Mouse (Mus musculus): ENCODE measurements at regions not wholly inside any gene's neighbourhood (a gene's known extent, or its start where the extent isn't known, plus 50 kb on each side); places are given as distances from the start of the nearest gene placed in this dataset.
"Not testable (repeated sequence)": the region's sequence is repeated elsewhere in the genome, so short reads cannot be mapped to it uniquely, and the experiment has no call there.

DNA sequence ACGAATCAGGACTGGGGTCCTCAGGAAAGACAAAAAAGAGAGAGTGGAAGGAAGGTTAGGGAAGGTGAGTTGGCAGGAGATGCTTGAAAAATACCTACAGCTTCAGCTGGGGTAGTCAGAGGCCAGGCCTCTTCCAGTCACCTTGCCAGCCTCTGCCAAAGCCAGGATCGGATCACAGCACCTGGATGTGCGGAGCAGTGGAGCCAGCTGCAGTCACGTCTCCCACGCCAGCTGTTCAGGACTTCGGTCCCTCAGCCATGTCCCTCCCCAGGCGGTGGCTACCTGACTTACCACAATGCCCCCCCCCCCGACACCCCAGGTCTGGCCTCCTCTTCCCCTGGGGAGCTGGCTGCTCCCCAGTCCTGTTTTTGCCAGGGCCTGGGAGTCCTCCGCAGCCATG is 134.3 kb upstream of the Bcor start:
- no peak for ATAC-seq (replicated peaks; ENCODE audit: poor library complexity, severe bottlenecking)

DNA sequence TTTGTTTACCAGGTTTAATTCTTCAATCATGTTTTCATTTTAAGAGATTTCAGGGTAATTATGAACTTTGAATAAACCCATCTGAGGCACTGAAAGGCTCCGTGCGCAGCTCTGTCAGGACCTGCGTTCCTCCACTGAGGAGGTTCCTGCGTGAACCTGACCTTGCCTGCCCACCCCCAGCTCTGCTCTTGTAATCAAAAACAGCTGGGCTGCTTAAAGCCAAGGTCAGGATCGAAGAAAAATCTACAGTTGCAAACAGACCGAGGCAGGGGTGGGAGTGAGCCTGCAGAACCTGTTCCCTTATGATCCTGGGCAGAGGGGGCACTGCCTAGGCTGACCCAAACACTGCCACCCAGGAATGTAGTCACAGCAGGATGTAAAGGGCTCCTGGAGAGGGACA is 134.8 kb upstream of the Bcor start:
- no peak for ATAC-seq (replicated peaks; ENCODE audit: poor library complexity, severe bottlenecking)

DNA sequence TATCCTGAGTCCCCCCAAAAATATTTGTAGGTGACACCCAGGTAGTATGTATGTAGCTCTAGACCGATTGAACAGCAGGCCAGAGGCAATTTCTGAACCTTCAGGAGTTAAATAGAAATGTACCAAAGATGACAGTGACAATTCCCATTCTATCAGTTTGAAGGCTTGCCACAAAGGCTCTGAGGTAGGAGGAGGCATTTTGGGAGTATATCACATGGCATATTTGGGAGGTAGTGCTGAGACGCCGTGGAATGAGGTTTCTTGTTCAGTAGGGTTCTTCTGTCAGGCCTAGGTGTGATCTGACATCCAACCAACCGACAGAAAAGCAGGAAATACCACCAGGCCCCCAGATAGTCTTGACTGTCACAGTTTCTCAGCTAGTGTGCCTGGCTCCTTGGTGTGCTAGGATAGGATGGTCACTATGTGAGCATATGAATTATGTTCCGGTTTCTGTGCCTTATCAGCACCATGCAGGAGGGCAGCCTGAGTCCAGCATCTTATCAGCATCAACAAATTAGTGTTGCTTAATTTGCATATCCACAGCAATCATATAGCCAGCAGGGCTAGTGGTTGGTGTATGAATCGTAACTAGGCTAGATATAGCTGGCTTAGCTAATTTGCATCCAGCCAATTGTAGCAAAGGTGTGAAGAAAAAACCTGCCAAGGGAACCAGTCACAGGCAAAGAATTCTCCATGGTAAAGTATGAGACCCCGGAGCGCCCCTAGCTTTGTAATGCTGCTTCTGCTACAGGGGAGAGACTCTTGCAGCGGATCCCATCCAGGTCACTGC is 136.3 kb upstream of the Bcor start:
- ATAC-seq (replicated peaks; ENCODE audit: poor library complexity, severe bottlenecking), result peak; percentile 42

DNA sequence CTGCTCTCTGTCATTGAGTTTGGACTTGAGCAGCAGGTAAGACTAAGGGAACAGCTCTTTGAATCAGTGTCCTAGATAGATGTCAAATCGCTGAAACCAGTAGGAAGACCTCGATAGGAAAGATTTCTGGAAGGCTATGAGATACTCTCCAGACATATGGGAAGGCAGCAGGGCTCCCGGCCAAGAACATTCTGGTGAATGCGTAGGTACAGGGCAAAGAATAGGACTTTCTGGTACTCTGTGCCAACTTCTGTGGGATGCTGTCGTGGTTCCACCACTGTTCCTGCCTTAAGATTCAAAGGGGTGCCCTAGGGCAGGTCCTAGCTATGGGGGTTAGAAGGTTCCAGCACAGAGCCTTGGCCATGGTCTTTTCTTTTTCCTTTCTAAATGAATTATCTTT is 138.5 kb upstream of the Bcor start:
- no peak for ATAC-seq (replicated peaks; ENCODE audit: poor library complexity, severe bottlenecking)

DNA sequence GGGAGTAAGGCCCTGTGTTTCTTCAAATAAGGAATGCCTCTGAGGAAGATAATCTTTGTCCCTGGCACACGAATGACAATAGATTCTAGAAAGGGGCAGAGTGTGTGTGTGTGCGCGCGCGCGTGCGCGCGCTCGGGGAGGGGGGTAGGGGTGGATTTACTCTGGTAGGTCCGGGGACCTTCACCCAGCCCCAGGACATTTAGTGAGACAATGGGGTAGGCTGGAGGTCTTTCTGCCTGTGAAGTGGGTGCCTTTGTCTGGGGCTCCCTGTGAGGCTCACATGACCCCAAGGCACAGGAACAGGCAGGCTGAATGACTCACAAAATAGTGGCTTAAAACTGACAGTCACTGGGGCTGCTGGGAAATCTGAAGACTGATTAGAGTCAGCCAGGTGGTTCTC is 139.1 kb upstream of the Bcor start:
- no peak for ATAC-seq (replicated peaks; ENCODE audit: poor library complexity, severe bottlenecking)

DNA sequence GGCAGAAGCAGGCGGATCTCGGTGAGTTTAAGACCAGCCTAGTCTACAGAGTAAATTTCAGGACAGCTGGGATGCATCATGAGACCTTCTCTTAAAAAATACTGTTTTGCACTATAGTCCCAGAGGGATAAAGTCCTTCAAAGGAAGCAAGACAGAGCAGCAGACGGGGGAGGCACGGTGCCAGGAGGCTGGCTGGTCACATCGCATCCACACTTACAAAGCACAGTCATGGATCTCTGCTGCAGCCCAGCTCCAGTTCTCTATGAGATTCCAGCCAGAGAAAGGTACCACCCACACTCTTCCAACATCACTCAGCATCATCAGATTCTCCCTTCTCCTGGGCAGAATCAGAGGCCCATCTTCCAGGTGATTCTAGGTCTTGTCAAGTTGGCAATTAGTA is 144.5 kb upstream of the Bcor start:
- no peak for ATAC-seq (replicated peaks; ENCODE audit: poor library complexity, severe bottlenecking)

DNA sequence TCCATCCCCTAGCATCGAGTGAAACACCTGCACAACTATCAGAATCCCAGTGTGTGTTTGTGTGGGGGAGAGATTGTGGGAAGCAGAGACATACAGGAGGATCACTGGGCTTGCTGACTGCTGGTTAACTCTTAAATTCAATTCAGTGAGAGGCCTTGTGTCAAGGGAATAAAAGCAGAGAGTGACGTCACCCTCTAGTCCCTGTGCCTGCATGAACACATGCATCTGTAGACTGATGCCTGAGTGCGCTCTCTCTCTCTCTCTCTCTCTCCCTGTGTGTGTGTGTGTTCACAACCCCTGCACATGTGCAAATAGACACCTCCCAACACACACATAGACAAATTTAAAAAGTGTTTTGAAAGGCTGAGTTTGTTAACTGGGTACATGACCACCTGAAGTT is 146.8 kb upstream of the Bcor start:
- ATAC-seq (replicated peaks; ENCODE audit: poor library complexity, severe bottlenecking), result no peak

DNA sequence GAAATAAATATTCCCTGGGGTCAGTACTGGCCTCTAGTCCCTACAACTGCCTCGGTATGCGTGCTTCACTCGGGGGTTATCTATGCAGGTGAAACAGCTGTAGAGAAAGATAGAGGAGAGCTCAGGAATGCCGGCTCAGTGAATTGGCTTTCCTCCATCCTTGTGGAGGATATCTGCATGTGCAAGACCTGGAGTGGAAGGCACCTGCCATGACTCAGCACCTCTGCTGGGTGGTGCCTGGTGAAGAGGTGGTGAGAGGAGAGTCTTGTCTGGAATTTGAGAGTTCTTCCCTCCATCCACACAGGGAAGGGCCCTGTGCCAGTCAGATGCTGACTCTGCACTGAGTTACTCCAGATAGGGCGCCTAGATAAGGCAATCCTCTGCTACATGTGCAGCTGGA is 152.4 kb upstream of the Bcor start:
- ATAC-seq (replicated peaks; ENCODE audit: poor library complexity, severe bottlenecking), result no peak

DNA sequence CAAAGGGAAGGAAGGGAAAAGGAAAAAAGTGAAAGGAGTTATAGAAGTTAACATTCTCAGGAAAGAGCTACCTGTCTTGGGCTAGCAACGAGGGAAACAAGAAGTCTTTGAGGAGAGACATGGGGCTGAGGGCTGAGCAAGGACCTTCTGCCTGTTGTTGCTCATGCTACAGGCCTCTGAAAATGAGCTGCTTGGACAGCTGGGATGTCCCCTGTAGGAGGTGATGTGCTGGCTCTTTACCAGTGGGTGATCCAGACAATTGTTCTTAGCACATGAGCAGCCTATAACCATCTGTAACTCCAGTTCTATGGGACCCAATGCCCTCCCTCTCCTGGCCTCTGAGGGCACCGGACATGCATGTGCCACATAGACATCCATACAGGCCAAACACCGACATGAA is 155.5 kb upstream of the Bcor start:
- no peak for ATAC-seq (replicated peaks; ENCODE audit: poor library complexity, severe bottlenecking)

DNA sequence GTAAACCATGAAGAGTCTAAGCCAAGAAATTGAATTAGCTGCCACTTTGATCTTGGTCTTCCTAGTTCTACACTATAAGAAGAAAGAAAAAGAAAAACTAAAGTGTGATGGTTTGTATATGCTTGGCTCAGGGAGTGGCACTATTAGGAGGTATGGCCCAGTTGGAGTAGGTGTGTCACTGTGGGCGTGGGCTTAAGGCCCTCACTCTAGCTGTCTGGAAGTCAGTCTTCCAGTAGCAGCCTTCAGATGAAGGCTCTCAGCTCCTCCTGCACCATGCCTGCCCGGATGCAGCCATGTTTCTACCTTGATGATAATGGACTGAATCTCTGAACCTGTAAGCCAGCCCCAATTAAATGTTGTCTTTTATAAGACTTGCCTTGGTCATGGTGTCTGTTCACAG is 157.3 kb upstream of the Bcor start:
- ATAC-seq (replicated peaks; ENCODE audit: poor library complexity, severe bottlenecking), result not testable (repeated sequence)

DNA sequence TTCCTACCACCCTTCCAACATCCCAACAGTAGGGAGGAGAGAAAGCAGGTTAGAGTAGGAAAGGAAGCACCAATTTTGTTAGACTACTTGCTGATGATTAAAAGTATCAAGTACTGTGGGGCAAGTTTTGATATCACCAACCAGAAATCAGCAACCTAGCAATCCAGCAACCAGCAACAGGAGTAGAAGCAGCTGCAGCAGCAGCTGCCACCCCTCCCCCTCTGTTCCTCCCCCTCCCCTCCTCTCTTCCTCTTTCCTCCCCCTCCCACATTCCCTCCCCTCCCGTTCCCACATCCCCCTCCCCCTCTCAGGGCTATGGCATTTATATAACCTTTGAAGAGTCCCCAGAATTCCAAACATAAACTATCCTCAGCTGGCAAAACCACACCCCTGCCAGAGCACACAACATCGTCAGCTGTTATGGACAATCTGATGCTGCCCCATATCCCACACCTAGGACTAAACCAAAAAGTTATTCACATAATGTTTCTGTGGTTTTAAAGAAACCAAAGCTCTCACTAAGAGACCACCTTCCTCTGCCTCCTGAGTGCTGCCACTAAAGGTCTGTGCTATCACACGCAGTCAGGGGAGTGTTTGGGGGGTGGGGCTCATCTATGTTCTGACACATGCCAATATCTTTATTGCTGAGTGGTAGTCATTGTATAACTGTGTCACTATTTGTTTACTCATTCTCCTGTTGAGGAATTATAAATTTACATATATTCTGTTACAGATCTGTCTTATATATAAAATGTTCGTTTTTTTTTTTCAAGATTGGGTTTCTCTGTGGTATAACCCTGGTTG is 158.9 kb upstream of the Bcor start:
- ATAC-seq (replicated peaks; ENCODE audit: poor library complexity, severe bottlenecking), result no peak

DNA sequence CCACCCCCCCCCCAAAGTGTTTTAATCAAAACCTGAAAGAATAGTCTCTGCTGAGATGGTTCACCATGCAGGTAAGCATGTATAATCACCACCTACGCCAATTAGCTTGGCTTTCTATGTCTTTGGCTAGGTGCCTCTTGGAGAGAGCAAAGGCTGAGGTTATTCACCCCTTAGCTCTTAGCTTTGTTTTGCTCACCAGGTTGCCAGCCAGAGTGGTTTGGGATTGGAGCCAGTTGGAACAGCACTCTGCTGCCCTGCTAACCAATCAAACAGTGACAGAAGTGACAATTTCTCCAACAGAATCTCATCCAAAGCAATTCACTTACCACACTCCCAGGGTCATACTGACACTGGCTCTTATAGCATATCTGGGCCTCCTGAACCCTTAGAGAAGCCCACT is 162.3 kb upstream of the Bcor start:
- ATAC-seq (replicated peaks; ENCODE audit: poor library complexity, severe bottlenecking), result no peak

DNA sequence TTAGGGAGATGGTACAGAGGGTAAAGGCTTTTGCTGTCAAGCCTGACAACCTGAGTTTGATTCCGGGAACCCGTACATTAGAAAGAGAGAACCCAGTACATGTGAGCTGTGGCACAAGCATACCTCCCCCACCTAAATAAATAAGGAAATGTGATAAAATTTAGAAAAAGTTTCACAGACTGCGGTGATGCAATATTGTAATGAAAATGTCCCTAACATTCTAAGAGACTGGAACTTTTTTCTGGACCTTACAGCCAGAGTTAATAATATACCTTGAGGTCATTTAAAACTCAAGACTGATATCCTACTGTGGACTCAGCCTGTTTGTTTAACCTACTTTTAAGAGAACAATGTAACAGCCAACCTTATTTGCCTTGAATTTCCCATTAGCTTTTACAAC is 163.1 kb upstream of the Bcor start:
- no peak for ATAC-seq (replicated peaks; ENCODE audit: poor library complexity, severe bottlenecking)

DNA sequence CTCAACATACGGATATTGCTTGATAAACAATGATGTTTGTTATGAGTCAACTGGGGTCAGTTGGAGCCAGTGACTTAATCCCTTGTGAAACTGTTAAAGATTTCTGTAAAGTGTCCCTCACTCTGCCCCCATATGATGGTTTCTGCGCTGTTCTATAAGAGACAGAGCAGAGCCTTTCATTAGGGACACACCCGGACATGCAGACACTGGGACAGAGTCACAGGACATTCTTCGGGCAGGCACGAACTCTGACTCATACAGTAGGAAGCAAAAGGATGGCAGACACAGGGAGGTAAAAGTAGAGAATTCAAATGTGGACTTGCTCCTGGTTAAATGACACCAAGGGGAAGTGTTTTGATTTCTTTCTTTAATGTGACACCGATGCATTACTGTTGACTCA is 163.7 kb upstream of the Bcor start:
- no peak for ATAC-seq (replicated peaks; ENCODE audit: poor library complexity, severe bottlenecking)

DNA sequence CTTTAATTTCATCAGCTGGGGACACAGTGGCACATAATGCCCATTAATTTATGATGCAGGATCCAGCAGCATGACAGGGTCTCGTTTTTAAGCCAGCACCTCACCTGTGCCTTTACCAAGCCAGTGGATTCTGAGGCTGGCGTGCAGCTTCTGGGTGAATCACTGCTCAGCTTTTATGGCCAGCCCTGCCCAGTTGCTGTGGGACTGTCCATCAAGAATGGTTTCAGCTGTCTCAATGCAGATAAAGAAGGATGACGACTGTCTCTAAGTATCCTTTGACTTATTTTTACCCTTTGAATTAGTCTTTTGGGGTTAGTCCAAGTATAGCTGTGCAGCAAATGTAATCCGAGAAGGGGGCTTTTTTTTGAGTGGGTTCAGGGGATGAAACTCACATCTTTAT is 167.3 kb upstream of the Bcor start:
- no peak for ATAC-seq (replicated peaks; ENCODE audit: poor library complexity, severe bottlenecking)

DNA sequence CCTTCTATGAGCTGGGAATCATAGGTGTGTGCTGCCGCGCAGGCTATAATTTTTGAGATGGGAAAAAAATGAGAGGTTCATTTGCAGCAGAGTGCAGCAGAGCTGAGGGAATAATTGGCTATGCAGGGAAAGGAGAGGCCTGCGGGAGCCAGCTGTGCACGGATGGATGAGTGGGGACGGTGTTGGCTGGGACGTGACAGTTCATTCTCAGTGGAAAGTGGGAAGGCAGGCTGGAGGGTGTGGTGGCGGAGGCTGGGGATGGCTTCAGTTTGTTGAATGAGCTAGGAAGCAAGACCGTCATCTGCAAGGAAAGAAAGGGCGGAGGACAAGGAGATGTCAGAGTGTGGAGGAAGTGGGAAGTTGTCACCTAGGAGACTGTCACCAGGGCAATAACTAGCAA is 180.4 kb upstream of the Bcor start:
- ATAC-seq (replicated peaks; ENCODE audit: poor library complexity, severe bottlenecking), result no peak

DNA sequence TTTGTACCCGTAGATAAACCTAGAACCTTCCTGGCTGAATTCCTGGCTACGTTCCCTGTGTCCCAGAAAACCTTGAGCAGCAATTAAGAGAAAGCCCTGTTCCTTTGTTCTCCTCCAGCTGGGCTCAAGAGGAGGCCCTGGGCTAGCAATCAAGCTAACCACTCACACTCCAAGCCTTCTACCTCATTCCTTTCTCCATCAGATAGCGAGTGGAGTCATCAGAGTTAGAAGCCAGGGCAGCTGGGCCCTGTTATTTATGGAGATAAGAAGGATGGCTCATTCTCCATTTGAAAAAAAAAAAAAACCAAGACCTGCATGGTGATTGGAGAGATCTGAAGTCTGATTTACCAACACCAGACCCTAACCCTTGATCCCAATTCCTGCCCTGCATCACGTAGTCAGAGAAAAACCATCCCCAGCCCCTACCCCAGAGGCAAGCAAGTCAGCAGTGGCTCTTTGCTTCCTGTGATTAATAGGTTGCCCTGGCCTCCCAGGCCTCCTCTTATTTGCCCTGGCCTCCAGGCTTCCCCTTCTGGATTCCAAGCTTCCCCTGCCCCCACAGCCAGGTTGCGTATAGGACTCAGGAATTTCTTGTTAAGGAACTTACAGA is 181.3 kb upstream of the Bcor start:
- ATAC-seq (replicated peaks; ENCODE audit: poor library complexity, severe bottlenecking), result no peak

DNA sequence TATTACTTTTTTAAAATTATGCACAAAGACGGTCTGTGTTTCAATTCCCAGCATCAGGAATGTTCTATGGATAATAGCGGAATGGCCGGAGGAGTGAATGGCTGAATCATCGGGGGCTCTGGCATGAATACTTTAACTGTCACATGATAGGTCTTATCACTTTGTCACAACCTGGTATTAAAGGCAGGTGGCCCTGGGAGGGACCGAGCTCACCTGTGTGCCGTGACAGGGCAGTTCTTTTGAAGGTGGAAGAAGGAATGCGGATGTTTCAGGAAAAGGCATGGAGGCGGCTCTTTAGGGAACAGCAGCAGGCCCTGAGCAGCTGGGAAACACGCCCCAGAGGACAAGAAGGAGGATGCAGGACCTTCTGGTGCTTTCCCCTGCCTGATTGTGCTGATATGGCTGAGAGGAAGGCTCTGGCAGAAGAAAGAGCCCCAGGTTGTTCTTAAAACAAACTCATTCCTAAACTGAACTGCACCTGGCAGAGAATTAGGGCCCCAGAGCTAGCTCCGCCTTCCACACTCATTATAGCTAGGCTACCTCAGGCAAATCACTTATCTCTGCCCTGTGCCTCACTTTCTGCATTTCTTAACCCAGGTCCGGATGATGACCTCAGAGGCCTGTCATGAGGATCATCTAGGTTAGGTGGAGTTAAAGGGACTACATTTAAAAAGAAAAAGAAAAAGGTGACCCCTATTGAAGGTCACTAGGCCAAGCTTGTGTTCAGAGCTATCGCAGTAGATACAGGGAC is 184.8 kb upstream of the Bcor start:
- no peak for ATAC-seq (replicated peaks; ENCODE audit: poor library complexity, severe bottlenecking)

DNA sequence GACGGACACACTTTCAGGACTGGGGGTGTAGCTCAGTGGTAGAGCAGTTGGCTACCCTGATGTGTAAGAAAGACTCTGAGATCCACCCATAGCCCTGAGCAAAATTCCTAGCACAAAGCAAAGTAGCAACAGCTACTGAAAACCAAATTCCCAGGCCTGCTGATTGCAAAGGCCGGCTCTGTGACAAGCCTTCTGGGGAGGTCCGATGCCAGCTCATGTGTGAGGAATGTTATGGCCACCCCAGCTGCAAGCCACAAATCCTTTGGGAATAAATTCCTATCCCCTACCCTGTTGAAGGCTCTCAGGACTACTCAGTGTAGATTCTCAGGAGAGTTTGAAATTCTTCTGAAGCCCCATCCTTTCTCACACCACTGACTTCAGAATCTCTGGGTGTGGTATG is 186.7 kb upstream of the Bcor start:
- no peak for ATAC-seq (replicated peaks; ENCODE audit: poor library complexity, severe bottlenecking)

DNA sequence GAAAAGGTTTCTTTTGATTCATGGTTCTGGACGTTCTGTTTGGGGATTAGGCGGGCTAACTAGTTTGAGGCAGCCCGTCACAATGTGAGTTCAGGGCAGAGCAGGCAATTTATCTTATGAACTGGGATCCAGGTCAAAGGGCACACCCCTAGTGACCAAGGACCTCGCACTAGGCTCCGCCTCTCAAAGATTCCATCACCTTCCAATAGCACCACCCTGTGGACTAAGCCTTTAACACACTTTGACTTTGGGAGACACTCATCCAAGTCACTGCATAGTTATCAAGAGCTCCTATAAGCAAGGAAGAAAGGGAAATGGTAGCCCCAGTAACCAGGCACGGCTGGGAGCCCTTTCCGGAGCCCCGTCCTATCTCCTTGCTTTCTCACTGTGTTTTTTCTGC is 188.0 kb upstream of the Bcor start:
- ATAC-seq (replicated peaks; ENCODE audit: poor library complexity, severe bottlenecking), result no peak; the same call in 1 of the 2 replicates

DNA sequence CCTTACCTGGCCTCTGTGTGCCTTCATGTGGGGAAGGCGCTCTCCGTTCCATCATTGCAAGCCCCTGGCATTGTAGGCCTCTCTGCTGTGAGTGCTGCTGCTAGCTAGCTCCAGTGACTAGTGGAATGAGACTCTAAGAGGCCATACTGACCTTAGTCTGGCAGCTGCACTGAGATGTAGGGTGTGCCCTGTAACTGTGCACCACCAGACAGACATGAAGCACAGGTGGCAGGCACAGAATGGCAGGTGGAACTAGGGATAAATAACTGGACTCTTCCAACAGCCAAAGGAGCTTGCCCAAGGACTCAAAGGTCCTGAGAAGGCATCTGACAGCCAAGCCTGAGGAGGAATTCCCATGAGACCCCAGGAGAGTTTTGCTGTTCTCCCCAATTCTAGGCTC is 194.7 kb upstream of the Bcor start:
- ATAC-seq (replicated peaks; ENCODE audit: poor library complexity, severe bottlenecking), result no peak
